Comparison of ENCODE assay signal across 13 mouse cellular contexts in genomic region chr1:151926141-151926540, GRCm38 (mm10).
DNase-seq lines count a peak whose midpoint lies in the region; ATAC-seq and TF ChIP-seq lines count a peak whose summit lies in the region.
"Had no signal": no experiment of that assay in that cellular context is flagged by ENCODE, and none has a peak within 500 bp of the region (broad histone marks: within the 10 kb centered on the region; RNA-seq: fewer than 3 reads in every experiment).

No protein-coding gene starts in this region.

- no peak overlapping the region for H3K9ac ChIP-seq in midbrain, postnatal 0 days (replicated peaks; ENCODE audit: low read length, poor library complexity, severe bottlenecking)
- H3K9ac ChIP-seq in midbrain, embryonic 13.5 days (replicated peaks) = no peak overlapping the region
- H3K9ac ChIP-seq: midbrain, embryonic 12.5 days had no signal

- DNase-seq in CD4-positive, CD25-positive, alpha-beta regulatory T cell, adult 2 months (ENCODE audit: low read depth, low spot score) = peak; percentile 13
- DNase-seq in kidney, adult 2 months = peak; percentile 10
- no peak for DNase-seq in kidney, postnatal 36 days
- DNase-seq in midbrain, postnatal 0 days (ENCODE audit: low spot score) = no peak
- DNase-seq in ovary, postnatal 10 days (ENCODE audit: low spot score) = no peak
- DNase-seq in layer of hippocampus, adult 9-10 months (ENCODE audit: low spot score) = no peak
- DNase-seq: cerebellum, adult 11 months; cerebellum, postnatal 36 days; kidney, adult 8-10 months; thymus, adult 2 months had no signal

- H3K27me3 ChIP-seq in kidney, adult 2 months (replicated peaks; ENCODE audit: control insufficient read depth, insufficient read depth, low read length) = no peaks in the 10 kb centered on the region
- H3K27me3 ChIP-seq in midbrain, postnatal 0 days (ENCODE audit: insufficient read depth, low read length) = no peaks in the 10 kb centered on the region
- H3K27me3 ChIP-seq in midbrain, embryonic 13.5 days = no peaks in the 10 kb centered on the region
- H3K27me3 ChIP-seq: midbrain, embryonic 12.5 days had no signal

- H3K27ac ChIP-seq in kidney, adult 2 months (ENCODE audit: insufficient read depth, low read depth, low read length) = no peak overlapping the region
- no peak overlapping the region for H3K27ac ChIP-seq in midbrain, postnatal 0 days (ENCODE audit: low read depth, low read length)
- H3K27ac ChIP-seq in midbrain, embryonic 13.5 days = no peak overlapping the region
- H3K27ac ChIP-seq: midbrain, embryonic 12.5 days had no signal

- 62% methylated on average over 4 of the region's 4 CpGs for WGBS in kidney, adult 2 months
- 74% methylated on average over 4 of the region's 4 CpGs for WGBS in midbrain, postnatal 0 days
- WGBS in midbrain, embryonic 13.5 days = 74% methylated on average over 4 of the region's 4 CpGs

- H3K9me3 ChIP-seq in midbrain, postnatal 0 days (ENCODE audit: low read length) = no peaks in the 10 kb centered on the region
- no peaks in the 10 kb centered on the region for H3K9me3 ChIP-seq in midbrain, embryonic 13.5 days
- H3K9me3 ChIP-seq: midbrain, embryonic 12.5 days had no signal

- no peak overlapping the region for H3K4me2 ChIP-seq in midbrain, postnatal 0 days (ENCODE audit: low read depth, low read length, poor library complexity, severe bottlenecking)
- H3K4me2 ChIP-seq in midbrain, embryonic 13.5 days (replicated peaks) = no peak overlapping the region
- H3K4me2 ChIP-seq: midbrain, embryonic 12.5 days had no signal

- no peak for ATAC-seq in CD4-positive, CD25-positive, alpha-beta regulatory T cell, adult 4 months
- no peak for ATAC-seq in midbrain, postnatal 0 days (ENCODE audit: low FRiP score)
- ATAC-seq in midbrain, embryonic 13.5 days = no peak

- no peak for TF ChIP-seq POLR2A in kidney, adult 2 months (IDR thresholded peaks at IDR 0.05; ENCODE audit: low read depth, low read length)

- H3K4me1 ChIP-seq in kidney, adult 2 months (ENCODE audit: control insufficient read depth, insufficient read depth, low read length) = no peaks in the 10 kb centered on the region
- H3K4me1 ChIP-seq in midbrain, postnatal 0 days (ENCODE audit: insufficient read depth, low read length) = no peaks in the 10 kb centered on the region
- peaks cover 22% of the 10 kb centered on the region for H3K4me1 ChIP-seq in midbrain, embryonic 13.5 days (replicated peaks)

- TF ChIP-seq CTCF in kidney, adult 2 months (conservative IDR thresholded peaks at IDR 0.05; ENCODE audit: insufficient read depth, insufficient read length, low read depth, low read length) = no peak
- 0 out of 2 replicates have a peak, but pooled peaks have one; percentile 3 for TF ChIP-seq CTCF in midbrain, postnatal 0 days (IDR thresholded peaks at IDR 0.05)

- H3K4me3 ChIP-seq in kidney, adult 2 months (ENCODE audit: insufficient read depth, low read depth, low read length) = no peak overlapping the region
- H3K4me3 ChIP-seq in midbrain, postnatal 0 days (ENCODE audit: low read depth, low read length) = no peak overlapping the region
- H3K4me3 ChIP-seq in midbrain, embryonic 13.5 days (replicated peaks) = no peak overlapping the region
- H3K4me3 ChIP-seq: midbrain, embryonic 12.5 days had no signal

- H3K36me3 ChIP-seq in kidney, adult 2 months (ENCODE audit: control insufficient read depth, insufficient read depth, low read length) = no peaks in the 10 kb centered on the region
- no peaks in the 10 kb centered on the region for H3K36me3 ChIP-seq in midbrain, postnatal 0 days (ENCODE audit: insufficient read depth, low read length)
- no peaks in the 10 kb centered on the region for H3K36me3 ChIP-seq in midbrain, embryonic 13.5 days
- H3K36me3 ChIP-seq: midbrain, embryonic 12.5 days had no signal

Comparison
In these comparisons a context has a peak if more than half of its experiments do, and no peak if none do; other contexts are left out.
1. DNase-seq: peak in CD4-positive, CD25-positive, alpha-beta regulatory T cell, adult 2 months (single experiment) and kidney, adult 2 months (single experiment); none in kidney, postnatal 36 days (0 of 2), midbrain, postnatal 0 days (single experiment), ovary, postnatal 10 days (single experiment) and layer of hippocampus, adult 9-10 months (single experiment).